Mouse (Mus musculus) gastrocnemius, adult 8-10 months (tissue): ENCODE measurements around the gene Amdhd2. TPM values are rescaled to one million over a fixed set of nuclear protein-coding genes. Genes with fewer than 3 reads are reported as not detected.
A peak's percentile ranks its signal among the peaks of the same experiment; 100 is the strongest.
"Not testable (repeated sequence)": the region's sequence is repeated elsewhere in the genome, so short reads cannot be mapped to it uniquely, and the experiment has no call there.

ENCODE experiments used
- DNase-seq, 2 experiments: peaks; one replicate each; pipeline ENCODE4 v3.0.0; 2022; ENCODE audit warnings: low spot score in 2 of 2
- total RNA-seq, 4 experiments: library from RNA; stranded (reverse); gene quantifications; 2 replicates each; pipeline ENCODE4 v1.2.4; 2022

Gene Amdhd2
- total RNA-seq, 4 experiments from 2014 or later = 9.4 to 12.8 (median 10.3) TPM

DNA sequence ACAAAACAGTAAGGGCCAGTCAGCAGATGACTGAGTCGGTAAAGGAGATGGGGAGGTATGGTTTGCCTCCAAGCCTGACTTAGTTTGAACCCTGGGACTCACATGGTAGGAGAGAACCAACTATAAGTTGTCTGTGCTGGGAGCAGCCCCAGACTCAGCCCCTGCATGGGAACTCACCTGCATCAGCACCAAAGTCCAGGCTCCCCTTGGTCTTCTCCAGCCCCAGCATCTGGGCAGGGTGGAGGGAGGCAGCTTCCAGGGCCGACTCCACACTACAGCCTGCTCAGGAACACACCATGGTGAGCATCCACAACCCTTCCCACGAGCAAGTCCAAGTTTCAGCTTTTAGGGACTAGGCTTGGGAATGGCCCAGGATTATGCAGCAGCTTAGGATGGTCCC is 7.2 kb downstream of the Amdhd2 start:
- DNase-seq = no peak

DNA sequence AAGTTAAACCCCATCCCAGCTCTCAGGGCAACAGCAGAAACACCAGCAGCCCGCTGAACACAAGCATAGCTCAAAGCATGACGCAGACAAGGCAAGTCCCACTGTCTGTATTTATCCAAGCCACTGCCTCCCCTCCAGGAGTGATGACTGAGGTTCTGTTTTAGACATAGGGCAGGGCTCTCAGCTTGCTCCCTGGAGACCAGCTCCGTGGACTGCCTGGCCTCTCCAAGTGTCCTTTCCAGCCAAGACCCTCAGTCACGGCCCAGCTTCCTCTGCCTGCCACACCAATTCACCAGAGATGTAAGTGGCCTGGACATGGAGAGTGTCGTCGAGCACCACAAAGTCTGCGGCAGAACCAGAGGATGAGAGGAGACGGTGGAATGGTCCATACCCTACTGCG is 7.8 kb downstream of the Amdhd2 start:
- DNase-seq = no peak

DNA sequence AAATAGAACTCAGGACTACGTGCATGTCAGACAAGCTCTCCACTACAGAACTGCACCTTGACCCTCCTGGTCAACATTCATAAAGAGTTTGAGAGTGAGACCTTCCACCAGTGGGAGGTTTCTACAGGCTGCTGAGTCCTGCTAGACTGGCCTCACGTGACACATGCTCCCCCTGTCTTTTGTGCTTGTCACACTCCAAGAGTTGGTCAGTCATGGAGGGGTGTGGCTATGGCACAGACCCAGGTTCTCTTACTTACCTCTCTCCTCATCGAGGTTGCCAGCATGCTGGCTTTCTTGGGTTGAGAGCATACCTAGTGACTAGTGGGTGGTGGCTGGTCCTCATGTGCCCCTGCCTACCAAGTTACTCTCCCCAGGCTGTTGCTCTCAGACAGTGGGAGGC is 9.1 kb downstream of the Amdhd2 start:
- DNase-seq = no peak

DNA sequence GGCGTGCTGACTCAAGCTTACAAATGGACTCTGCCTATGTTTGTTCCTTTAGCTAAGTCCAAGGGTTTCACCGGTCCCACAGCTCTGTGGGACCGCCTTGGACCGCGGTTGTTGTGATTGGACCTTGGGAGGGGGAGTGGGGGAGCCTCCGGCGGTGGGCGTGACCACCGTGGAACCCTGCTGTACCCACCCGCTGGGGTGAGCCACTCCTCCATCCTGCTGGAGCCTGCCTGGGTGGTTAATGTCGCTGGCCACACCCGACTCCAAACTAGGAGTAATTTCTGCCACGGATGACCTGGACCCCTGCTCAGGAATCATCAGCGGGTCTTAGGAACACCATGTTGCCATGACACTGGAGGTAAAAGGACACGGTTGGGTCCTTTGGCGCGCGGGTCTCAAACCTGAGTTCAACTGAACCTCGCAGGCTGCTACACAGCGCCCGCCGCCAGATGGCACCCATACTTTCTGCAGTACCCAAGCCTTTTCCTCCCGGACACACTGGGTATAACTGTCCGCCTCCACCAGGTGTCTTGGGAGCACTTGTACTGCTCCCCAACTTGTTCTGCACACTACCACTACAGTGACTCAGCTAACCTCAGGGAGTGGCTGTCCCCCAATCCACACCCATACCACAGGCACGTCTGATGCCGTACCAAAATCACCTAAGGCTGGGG is 11.5 kb downstream of the Amdhd2 start:
- peak; percentile 45 to 59 for DNase-seq

DNA sequence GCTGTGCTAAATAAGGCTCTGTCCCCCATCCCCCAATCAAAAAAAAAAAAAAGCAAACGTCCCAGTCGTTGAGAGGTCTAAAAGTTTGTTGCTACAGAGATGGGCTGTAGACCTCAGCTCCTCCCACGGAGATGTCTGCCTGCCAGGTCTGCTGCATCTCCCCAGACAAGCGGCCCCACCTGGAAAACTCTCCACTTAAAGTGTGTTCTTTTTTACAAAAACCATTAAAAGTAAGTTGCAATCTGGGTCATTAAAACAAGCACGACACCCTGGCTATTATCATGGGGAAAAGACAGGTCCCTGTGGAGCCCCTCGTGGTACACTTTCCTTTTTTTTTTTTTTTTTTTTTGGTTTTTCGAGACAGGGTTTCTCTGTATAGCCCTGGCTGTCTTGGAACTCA is 12.2 kb downstream of the Amdhd2 start:
- DNase-seq = no peak

DNA sequence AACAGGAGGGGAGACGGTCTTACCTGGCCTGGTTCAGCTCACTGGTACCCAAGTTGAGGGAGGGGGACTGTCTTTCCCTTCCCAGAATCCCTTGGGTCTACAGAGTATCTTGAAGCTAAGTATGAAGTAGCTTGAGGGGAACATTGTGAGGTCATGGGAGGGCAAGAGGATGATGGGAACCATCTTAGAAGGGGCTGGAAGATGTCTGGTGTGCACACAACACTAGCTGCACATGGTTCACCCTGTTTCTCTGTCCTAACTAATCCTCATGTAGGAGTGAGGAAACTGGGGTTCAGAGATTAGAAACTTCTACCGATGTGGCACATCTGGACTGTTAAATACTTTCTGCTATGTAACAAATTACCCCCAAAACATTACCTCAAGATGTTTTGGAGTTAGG is 12.7 kb downstream of the Amdhd2 start, which contains the start of gene Pdpk1:
Gene Pdpk1, minus strand, starts transcription at position 101 of the 400 bp plus-strand sequence.
- no peak for DNase-seq

DNA sequence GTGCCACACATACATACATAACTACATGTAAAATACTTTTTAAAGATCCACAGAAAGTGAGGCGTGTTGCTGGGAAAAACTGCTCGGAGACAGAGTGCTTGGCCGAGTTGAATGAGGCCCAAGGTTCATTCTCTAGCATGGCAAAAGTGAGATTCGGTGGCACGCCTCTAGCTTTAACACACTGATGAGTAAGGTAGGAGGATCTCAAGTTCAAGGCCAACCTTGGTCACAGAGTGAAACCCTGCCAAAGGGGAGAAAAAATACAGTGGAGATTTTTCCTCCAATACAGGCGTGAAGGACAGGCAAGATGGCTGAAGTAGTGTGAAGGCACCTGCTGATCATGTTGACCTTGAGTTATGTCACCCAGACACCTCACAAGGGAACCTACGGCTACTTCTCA is 14.1 kb downstream of the Amdhd2 start:
- no peak for DNase-seq

DNA sequence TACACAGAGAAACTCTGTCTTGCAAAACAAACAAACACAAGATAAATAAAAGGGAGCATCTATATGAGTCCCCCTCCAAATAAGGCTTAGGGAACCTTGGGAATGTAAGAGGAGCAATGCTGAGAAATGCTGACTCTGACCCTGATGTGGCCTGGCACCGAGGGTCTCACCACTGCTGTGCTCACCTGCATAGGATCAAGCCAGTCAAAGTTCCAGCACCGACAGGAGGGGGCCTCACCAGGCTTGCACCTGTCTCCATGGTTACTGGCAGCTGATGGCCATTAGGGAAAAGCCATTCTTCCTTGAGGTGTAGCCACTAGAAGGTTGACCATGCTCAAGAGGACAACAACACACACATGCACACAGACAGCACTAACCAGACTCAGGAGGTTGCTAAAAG is 20.7 kb downstream of the Amdhd2 start:
- DNase-seq = no peak

DNA sequence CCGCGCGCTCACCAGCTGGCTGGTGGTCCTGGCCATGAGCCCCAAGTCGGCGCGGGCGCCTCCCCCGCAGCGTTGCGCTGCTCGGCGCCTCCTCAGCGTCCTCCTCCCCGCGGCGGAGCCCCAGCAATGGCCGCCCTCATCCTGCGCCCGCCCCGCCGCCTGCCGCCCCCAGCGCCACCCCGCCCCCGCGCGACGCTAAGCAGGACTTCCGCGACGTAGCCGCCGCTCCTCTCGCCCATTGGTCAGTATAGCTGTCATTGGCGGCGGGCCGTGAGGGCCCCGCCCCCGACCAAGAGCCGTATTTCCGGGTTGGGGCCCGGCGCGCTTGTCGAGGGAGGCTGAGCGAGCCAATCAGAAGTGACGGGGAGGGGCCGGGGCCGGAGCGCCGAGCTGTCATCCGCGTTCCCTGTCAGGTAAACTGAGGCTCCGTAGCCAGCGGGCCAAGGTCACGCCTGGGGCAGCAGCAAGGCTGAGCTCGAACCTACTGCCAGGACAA is 22.1 kb downstream of the Amdhd2 start:
- peak; percentile 96 for DNase-seq

DNA sequence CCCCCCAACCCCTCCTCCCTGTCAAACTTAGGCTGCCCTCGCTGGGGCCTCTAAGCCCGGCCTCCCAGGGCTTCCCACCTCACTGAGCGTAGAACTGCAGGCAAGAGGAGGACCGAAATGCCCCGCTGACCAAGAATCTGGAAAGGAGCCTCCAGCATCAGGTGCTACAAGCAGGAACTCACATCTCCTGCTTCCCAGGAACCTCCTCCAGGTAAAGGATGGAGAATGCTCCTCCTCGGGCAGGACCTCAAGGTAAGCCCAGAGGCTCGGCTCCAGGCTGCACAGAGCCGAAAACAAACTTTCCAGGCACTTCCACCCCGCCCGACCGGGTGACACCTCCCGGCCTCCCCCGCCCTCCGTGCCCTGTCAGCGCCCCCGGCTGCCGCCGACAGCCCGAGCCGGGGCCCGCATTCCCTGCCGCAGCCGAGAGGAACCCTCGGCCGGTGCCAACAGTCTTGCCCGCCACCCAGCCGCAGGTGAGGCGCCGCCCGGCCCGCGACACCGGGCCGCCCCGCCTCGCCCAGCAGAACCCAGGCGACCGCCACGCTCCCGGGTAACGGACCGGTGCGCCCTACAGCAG is 22.6 kb downstream of the Amdhd2 start:
- DNase-seq = peak in 1 of 2 experiments; percentile 11

DNA sequence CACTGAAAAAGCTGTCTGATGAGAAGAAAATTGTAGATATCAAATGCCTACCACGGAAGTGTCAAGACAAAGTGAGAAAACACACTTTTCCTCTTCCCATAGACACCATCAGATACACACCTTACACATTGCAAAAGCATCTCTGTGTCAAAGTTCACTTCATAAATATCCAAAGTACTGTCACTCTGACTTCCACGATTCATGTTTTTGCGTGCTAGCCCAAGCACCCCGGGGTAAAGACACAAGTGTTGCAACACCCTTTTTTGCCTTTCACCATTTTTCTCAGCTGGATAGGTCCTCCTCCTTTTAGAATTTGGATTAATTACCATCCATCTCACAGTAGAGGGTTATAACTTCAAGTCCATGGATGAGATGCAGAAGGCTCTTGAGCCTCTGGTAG is 23.6 kb downstream of the Amdhd2 start:
- DNase-seq = no peak

DNA sequence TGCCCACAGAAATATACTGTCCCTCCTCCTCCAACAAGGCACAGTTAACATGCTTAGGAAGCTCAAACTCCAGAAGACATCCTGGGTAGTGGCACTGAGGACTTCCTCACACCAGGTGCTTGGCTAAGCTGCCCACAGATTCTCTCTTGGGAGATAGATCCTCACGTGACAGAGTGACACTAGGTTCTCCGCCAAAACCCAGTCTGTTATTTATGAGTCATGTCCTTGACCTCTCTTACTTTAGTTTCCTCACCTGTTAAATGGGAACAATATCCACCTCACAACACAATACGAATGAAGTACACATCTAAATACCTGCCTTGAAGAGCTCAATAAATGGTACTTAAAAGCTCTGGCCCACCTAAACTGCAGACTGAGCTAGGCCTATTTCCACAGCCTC is 24.3 kb downstream of the Amdhd2 start:
- DNase-seq = no peak

DNA sequence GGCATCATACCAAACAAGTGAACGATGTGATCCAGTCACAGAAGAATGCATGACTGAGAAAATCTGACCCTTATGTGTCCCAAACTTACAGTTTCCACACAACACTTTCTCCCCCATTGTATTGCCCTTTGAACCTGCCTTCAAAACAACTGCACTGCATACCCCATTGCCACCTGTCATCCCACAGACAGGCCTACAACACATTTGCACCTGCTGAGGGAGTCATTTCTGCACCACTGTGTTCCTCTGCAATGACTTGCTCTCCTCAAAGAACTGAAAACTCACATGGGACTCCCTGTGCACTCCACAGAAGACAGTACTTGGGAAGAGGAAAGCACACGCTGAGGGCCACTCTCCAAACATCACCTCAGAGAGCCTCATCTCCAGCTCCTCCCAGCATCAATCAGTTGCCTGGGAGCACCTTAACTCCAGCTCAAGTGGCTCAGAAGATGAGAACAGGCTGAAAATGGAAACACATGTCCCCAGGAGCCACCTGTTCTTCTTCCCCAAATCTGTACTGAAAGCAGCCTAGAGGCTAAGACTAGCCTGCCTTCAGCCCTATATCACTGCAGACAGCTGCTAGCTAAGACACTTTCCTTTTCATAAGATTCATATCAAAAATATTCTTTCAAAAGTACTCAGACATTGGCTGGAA is 26.2 kb downstream of the Amdhd2 start:
- no peak for DNase-seq

DNA sequence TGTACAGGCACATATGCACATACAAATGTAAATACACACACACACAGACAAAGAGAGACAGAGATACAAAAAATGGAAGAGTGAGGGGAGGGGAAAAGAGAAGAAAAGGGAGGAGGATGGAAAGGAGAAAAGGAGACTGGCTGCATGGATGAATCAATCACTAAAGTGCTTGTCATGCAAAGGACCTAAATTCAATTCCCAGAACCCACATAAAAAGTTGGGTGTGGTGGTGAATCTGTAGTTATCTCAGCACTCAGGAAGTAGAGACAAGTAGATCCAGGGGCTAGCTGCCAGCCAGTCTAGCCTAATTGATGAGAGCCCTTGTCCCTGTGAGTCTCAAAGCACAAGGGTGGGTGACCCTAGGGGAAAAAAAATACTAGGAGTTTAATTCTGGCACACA is 29.5 kb downstream of the Amdhd2 start:
- no peak for DNase-seq

DNA sequence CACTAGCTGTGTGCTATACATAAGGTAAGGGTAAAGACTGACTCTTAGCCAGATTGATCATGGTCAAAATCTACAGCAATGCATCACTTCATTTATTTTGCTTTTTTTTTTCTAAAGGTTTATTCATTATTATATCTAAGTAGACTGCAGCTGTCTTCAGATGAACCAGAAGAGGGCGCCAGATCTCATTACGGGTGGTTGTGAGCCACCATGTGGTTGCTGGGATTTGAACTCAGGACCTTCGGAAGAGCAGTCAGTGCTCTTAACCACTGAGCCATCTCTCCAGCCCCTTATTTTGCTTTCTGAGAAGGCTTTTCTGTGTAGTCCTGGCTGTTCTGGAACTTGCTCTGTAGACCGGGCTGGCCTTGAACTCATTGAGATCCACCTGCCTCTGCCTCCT is 30.6 kb downstream of the Amdhd2 start:
- not testable (repeated sequence) for DNase-seq

DNA sequence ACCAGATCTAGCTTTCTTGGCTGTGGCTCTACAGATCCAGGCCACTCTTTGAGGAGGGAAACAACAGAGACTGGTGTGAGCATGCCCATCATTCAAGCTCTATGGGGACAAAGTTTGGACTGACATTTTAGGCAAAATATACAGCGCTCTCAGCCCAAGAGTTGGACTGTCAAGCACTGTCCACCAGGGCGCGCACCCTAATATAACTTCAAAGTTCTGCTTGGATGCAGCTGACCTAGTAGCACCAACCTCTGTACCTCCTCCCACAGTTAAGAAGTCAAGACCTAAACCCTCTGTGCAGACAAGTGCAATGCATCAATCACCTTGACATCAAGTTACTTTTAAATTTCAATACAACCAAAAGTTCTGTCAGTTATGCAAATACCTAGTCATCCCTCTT is 32.0 kb downstream of the Amdhd2 start:
- DNase-seq = no peak

DNA sequence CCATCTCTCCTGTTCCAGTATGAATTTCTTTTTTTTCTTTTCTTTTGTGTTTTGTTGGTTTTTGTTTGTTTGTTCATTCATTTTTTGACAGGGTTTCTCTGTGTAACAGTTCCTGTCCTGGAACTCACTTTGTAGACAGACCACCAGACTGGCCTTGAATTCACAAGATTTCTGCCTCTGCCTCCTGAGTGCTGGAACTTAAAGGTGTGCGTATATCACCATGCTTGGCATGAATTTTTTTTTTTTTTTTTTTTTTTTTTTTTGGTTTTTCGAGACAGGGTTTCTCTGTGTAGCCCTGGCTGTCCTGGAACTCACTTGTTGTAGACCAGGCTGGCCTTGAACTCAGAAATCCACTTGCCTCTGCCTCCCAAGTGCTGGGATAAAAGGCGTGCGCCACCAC is 34.3 kb downstream of the Amdhd2 start:
- not testable (repeated sequence) for DNase-seq

DNA sequence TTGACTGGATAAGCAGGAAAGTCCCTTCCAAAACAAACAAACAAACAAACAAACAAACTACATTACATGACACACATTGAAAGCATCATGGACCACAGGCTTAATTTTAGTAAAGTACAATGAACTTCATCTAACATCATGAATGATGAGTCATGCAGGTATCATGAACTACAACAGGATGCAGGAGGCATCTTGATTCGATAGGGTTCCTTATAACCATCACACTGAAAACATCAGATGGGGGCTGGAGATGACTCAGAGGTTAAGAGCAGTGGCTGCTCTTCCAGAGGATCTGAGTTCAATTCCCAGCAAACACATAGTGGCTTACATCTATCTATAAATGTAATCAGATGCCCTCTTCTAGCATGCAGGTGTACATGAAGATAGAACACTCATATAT is 36.0 kb downstream of the Amdhd2 start:
- no peak for DNase-seq

DNA sequence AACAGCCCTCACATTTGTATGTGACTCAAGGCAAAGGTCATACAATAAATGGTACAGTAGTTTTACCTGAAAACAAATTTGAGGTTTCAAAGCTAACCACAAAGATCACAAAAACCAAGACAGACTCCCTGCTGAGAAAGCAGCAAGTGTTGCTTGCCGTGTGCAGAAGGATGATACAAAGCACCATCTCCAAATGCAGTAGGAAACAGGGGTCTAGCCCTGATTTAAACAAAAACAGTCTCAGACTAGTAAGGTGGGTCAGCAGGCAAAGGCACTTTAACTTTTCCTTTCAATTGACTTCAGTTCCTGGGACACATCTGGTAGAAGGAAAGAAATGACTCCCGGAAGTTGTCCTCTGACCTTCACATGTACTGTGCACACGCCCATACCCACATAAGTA is 36.8 kb downstream of the Amdhd2 start:
- DNase-seq = no peak

DNA sequence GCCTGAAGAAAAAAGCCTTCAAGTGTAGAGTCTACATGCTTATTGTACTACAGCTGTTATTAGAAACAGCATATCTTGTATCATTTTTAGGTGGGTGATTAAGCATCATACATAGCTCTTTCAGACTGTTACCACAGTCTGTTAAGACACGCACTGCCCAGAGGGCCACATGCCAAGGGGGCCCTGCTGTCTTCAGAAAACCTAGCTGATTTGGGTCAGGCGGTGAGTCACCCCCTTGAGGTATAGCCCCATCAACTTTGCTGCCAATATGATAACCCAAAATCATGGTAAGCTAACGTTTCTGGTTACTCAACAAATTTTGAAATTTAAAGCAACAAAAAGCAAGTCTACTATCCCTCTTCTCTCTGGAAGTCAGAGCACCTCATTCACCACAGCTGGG is 44.1 kb downstream of the Amdhd2 start:
- DNase-seq = no peak

DNA sequence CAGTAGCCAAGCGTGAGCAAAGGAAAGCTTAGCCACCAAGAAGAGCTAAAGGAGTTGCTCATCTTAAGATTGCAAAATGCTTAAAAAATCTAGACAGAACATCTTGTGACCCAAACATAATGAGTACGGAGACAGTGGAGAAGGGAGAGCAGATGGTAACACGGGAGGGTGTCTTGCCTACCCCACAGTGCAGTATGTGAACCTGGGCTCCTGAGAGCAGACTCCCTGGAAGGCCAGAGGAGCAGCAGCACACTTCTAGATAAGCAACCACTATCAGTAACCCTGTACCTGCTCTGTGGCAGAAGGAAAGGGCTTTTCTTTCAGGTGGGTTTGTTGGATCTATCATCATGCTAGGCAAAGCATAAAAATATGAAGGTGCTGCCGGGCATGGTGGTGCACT is 50.5 kb downstream of the Amdhd2 start:
- DNase-seq = no peak

DNA sequence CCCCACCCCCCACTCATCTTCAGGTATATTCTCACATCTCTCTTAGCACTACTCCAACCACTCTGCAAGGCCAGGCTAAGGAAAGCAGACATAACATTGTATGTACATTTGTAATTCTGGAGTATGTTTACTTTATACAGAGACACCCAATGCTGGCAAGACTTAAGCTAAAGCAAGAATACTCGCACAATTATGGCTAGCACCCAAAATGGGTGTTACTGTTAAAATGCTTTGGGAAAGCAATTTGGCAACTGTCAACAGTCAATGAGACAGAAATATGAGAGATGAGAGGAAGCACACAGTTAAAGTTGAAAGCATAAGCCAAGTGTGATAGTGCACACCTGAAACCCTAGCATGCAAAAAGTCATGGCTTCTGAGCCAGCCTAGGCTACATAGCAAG is 52.3 kb downstream of the Amdhd2 start:
- DNase-seq = no peak

DNA sequence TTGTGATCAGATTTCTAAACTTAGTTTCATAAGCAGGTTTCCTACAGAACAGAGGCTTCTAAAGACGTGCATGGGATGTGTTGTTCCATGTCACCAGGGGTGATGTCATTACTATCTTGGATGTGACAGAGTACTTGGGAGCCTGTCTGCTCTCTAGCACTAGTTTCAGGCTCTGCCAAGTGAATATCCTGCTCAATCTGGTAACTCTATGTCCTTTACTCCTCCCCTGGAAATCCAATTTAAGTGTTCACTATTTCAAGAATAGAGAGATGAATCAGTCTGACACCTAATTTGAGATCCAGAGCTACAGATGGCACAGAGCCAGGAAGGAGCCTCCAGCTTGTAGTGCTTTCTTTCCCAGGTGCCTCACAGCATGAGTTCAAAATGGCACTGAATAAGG is 54.7 kb downstream of the Amdhd2 start:
- DNase-seq = peak; percentile 24 to 26
